Mouse (Mus musculus): ENCODE data around the gene Btbd16. TPM values are rescaled to one million over a fixed set of nuclear protein-coding genes. Genes with fewer than 3 reads are reported as not detected.

Btbd16 gene
- polyA plus RNA-seq (2014; fragmentation: Nextera tagmentation; extraction: Ambion mirVana) = not detected in 2 replicates

DNA sequence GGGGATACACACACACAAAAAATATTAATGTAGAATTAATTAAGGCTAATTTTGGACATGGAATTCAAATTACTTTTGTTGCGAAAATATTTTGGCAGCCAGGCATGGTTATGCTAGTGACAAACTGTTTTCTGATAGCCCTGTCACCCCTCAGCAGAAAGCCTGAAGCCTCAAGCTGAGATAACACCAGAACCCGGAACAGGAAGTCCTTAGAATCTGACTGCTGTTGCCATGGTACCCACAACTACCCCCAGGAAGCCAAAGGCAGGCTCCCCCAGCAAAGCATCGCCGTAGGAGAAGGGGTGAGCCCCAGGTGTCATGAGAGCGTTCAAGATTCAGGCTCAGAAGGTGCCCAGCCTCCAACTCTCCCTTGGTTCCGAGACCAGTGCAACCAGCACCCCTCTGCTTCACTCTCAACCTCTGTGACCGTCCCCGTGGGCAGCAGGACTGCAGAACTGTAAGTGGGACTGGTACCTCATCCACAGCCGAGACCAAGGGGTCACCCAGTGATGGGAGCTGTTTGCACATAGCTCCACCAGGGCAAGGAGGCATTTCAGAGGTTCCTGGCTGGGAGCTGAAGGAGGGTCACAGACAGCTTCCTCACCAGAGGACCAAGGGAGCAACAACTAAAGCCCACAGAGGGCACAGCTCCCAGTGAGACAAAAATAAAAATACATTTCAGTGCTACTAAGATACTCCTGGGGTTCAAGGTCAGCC lies at the start of gene Btbd16:
Btbd16 (plus strand) TSS at position 156 of the 717 bp plus-strand sequence.
- no peak for ATAC-seq (replicated peaks; ENCODE audit: insufficient number of reproducible peaks, low FRiP score, low TSS enrichment, low read depth)
- Histone ChIP-seq H3K36me3 (replicated peaks; ENCODE audit: control insufficient read depth, insufficient read depth, low read depth, low read length) (no peaks in the 10 kb centered on the region), H3K9me3 (replicated peaks; ENCODE audit: control insufficient read depth, low read length) (no peaks in the 10 kb centered on the region), H3K27ac (replicated peaks; ENCODE audit: low read depth, low read length) (no peak within 1 kb of the TSS), H3K4me3 (ENCODE audit: low read depth, low read length) (no peak within 1 kb of the TSS), H3K9ac (replicated peaks; ENCODE audit: low read length) (no peak within 1 kb of the TSS), H3K4me2 (ENCODE audit: low read depth, low read length) (no peak within 1 kb of the TSS), H3K4me1 (ENCODE audit: control insufficient read depth, insufficient read depth, low read length) (no peaks in the 10 kb centered on the region), H3K27me3 (ENCODE audit: control insufficient read depth, insufficient read depth, low read length) (no peaks in the 10 kb centered on the region)
- 57% methylated on average over 9 of the region's 9 CpGs for WGBS
- no peak for DNase-seq (ENCODE audit: low spot score)

GRCm38 (mm10) chr7:130726185-130726584 lies 47.7 kb upstream of the Btbd16 start:
- WGBS = 86% methylated on average over 3 of the region's 3 CpGs
- H3K4me1 ChIP-seq (ENCODE audit: control insufficient read depth, insufficient read depth, low read length) = no peaks in the 10 kb centered on the region
- no peak for DNase-seq (ENCODE audit: low spot score)
- no peaks in the 10 kb centered on the region for H3K9me3 ChIP-seq (replicated peaks; ENCODE audit: control insufficient read depth, low read length)
- H3K27ac ChIP-seq (replicated peaks; ENCODE audit: low read depth, low read length) = no peak overlapping the region
- H3K4me2 ChIP-seq (ENCODE audit: low read depth, low read length) = no peak overlapping the region
- no peak for ATAC-seq (replicated peaks; ENCODE audit: insufficient number of reproducible peaks, low FRiP score, low TSS enrichment, low read depth)
- no peak overlapping the region for H3K4me3 ChIP-seq (ENCODE audit: low read depth, low read length)
- no peaks in the 10 kb centered on the region; the same call in 1 of the 2 replicates for H3K36me3 ChIP-seq (replicated peaks; ENCODE audit: control insufficient read depth, insufficient read depth, low read depth, low read length)
- no peak overlapping the region for H3K9ac ChIP-seq (replicated peaks; ENCODE audit: low read length)
- H3K27me3 ChIP-seq (ENCODE audit: control insufficient read depth, insufficient read depth, low read length) = no peaks in the 10 kb centered on the region

DNA sequence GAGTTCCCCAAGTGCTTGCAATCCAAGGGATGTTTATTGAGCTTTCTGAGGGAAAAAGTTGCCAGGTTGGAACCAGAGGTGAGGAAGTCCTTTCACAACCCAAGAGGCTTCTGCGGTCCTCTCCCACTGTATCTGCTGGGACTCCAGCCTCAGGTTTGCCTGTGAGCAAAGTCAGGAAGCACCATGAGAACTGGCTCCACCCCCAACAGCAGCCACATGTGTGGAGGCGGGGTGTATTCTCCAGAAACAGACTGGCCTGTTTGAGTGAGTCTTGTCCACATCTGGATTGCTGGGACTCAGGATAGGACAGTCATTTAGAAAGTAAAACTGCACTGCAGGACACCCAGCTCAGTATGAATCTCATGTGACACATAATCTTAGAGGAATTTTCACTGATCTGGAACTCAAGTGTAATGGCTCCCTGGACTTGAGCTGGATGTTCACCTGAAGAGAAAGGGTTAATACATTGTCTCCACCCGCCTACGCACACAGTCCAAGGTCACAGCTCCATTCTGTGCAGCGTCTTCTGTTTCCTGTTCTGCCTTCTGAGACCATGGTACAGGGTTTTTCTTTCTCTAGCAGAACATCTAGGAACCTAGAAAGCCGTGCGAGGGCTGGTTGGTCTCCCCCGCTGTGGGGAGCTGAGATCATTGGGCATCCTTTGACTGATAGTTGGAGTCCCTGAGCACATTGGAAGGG lies 47.0 kb upstream of the Btbd16 start:
- Histone ChIP-seq H3K27ac (replicated peaks; ENCODE audit: low read depth, low read length) (no peak overlapping the region), H3K27me3 (ENCODE audit: control insufficient read depth, insufficient read depth, low read length) (no peaks in the 10 kb centered on the region), H3K9ac (replicated peaks; ENCODE audit: low read length) (no peak overlapping the region), H3K9me3 (replicated peaks; ENCODE audit: control insufficient read depth, low read length) (no peaks in the 10 kb centered on the region), H3K36me3 (replicated peaks; ENCODE audit: control insufficient read depth, insufficient read depth, low read depth, low read length) (no peaks in the 10 kb centered on the region; the same call in 1 of the 2 replicates), H3K4me3 (ENCODE audit: low read depth, low read length) (no peak overlapping the region), H3K4me1 (ENCODE audit: control insufficient read depth, insufficient read depth, low read length) (no peaks in the 10 kb centered on the region), H3K4me2 (ENCODE audit: low read depth, low read length) (no peak overlapping the region)
- ATAC-seq (replicated peaks; ENCODE audit: insufficient number of reproducible peaks, low FRiP score, low TSS enrichment, low read depth) = no peak
- WGBS = 59% methylated on average over 8 of the region's 8 CpGs
- no peak for DNase-seq (ENCODE audit: low spot score)

GRCm38 (mm10) chr7:130727560-130727959 lies 46.3 kb upstream of the Btbd16 start:
- no peak overlapping the region for H3K4me3 ChIP-seq (ENCODE audit: low read depth, low read length)
- DNase-seq (ENCODE audit: low spot score) (no peak), ATAC-seq (replicated peaks; ENCODE audit: insufficient number of reproducible peaks, low FRiP score, low TSS enrichment, low read depth) (no peak)
- no peak overlapping the region for H3K4me2 ChIP-seq (ENCODE audit: low read depth, low read length)
- WGBS = 93% methylated on average over 4 of the region's 4 CpGs
- no peaks in the 10 kb centered on the region for H3K4me1 ChIP-seq (ENCODE audit: control insufficient read depth, insufficient read depth, low read length)
- H3K27me3 ChIP-seq (ENCODE audit: control insufficient read depth, insufficient read depth, low read length) = no peaks in the 10 kb centered on the region
- H3K27ac ChIP-seq (replicated peaks; ENCODE audit: low read depth, low read length) = no peak overlapping the region
- no peaks in the 10 kb centered on the region; the same call in 1 of the 2 replicates for H3K36me3 ChIP-seq (replicated peaks; ENCODE audit: control insufficient read depth, insufficient read depth, low read depth, low read length)
- H3K9me3 ChIP-seq (replicated peaks; ENCODE audit: control insufficient read depth, low read length) = no peaks in the 10 kb centered on the region
- H3K9ac ChIP-seq (replicated peaks; ENCODE audit: low read length) = no peak overlapping the region

DNA sequence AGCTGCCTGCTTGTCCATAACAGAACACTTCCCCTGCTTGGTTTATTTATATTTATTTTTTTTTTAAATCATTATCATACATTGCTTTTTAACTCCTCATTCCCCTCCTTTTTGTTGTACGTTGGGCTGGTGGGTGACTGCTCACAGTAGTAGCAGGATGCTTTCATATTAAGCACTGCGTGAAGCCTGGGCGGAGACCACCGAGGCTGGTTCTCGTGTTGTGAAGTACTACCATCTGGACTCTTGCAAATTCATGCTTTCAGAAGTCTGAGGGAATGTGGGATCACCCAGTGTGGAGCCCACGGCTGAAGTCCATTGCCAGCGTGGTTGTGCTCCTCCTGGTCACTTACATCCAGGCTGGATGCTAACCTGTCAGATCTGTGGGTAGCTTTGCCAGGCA lies 42.1 kb upstream of the Btbd16 start:
- no peaks in the 10 kb centered on the region for H3K27me3 ChIP-seq (ENCODE audit: control insufficient read depth, insufficient read depth, low read length)
- no peak overlapping the region for H3K9ac ChIP-seq (replicated peaks; ENCODE audit: low read length)
- H3K4me3 ChIP-seq (ENCODE audit: low read depth, low read length) = no peak overlapping the region
- H3K4me1 ChIP-seq (ENCODE audit: control insufficient read depth, insufficient read depth, low read length) = no peaks in the 10 kb centered on the region
- H3K4me2 ChIP-seq (ENCODE audit: low read depth, low read length) = no peak overlapping the region
- no peaks in the 10 kb centered on the region for H3K9me3 ChIP-seq (replicated peaks; ENCODE audit: control insufficient read depth, low read length)
- 76% methylated on average over 7 of the region's 7 CpGs for WGBS
- ATAC-seq (replicated peaks; ENCODE audit: insufficient number of reproducible peaks, low FRiP score, low TSS enrichment, low read depth) (no peak), DNase-seq (ENCODE audit: low spot score) (no peak)
- no peak overlapping the region for H3K27ac ChIP-seq (replicated peaks; ENCODE audit: low read depth, low read length)
- no peaks in the 10 kb centered on the region; the same call in none of the 2 replicates for H3K36me3 ChIP-seq (replicated peaks; ENCODE audit: control insufficient read depth, insufficient read depth, low read depth, low read length)

GRCm38 (mm10) chr7:130732908-130733307 lies 41.0 kb upstream of the Btbd16 start:
- H3K9me3 ChIP-seq (replicated peaks; ENCODE audit: control insufficient read depth, low read length) = no peaks in the 10 kb centered on the region
- no peak overlapping the region for H3K9ac ChIP-seq (replicated peaks; ENCODE audit: low read length)
- H3K4me3 ChIP-seq (ENCODE audit: low read depth, low read length) = no peak overlapping the region
- H3K27me3 ChIP-seq (ENCODE audit: control insufficient read depth, insufficient read depth, low read length) = no peaks in the 10 kb centered on the region
- no peak for ATAC-seq (replicated peaks; ENCODE audit: insufficient number of reproducible peaks, low FRiP score, low TSS enrichment, low read depth)
- DNase-seq (ENCODE audit: low spot score) = no peak
- H3K27ac ChIP-seq (replicated peaks; ENCODE audit: low read depth, low read length) = no peak overlapping the region
- H3K36me3 ChIP-seq (replicated peaks; ENCODE audit: control insufficient read depth, insufficient read depth, low read depth, low read length) = peaks cover under 1% of the 10 kb centered on the region
- H3K4me2 ChIP-seq (ENCODE audit: low read depth, low read length) = no peak overlapping the region
- no peaks in the 10 kb centered on the region for H3K4me1 ChIP-seq (ENCODE audit: control insufficient read depth, insufficient read depth, low read length)
- 59% methylated on average over 6 of the region's 6 CpGs for WGBS

GRCm38 (mm10) chr7:130733423-130733822 lies 40.4 kb upstream of the Btbd16 start:
- Histone ChIP-seq H3K4me3 (ENCODE audit: low read depth, low read length) (no peak overlapping the region), H3K4me2 (ENCODE audit: low read depth, low read length) (no peak overlapping the region), H3K9me3 (replicated peaks; ENCODE audit: control insufficient read depth, low read length) (no peaks in the 10 kb centered on the region), H3K4me1 (ENCODE audit: control insufficient read depth, insufficient read depth, low read length) (no peaks in the 10 kb centered on the region), H3K9ac (replicated peaks; ENCODE audit: low read length) (no peak overlapping the region), H3K27me3 (ENCODE audit: control insufficient read depth, insufficient read depth, low read length) (no peaks in the 10 kb centered on the region), H3K36me3 (replicated peaks; ENCODE audit: control insufficient read depth, insufficient read depth, low read depth, low read length) (peaks cover 2% of the 10 kb centered on the region), H3K27ac (replicated peaks; ENCODE audit: low read depth, low read length) (no peak overlapping the region)
- DNase-seq (ENCODE audit: low spot score) (no peak), ATAC-seq (replicated peaks; ENCODE audit: insufficient number of reproducible peaks, low FRiP score, low TSS enrichment, low read depth) (peak; percentile 65; the same call in 1 of the 2 replicates)
- 93% methylated on average over 8 of the region's 8 CpGs for WGBS

GRCm38 (mm10) chr7:130734195-130734787 lies 39.6 kb upstream of the Btbd16 start:
- no peak overlapping the region for H3K4me3 ChIP-seq (ENCODE audit: low read depth, low read length)
- DNase-seq (ENCODE audit: low spot score) = no peak
- no peaks in the 10 kb centered on the region for H3K4me1 ChIP-seq (ENCODE audit: control insufficient read depth, insufficient read depth, low read length)
- H3K4me2 ChIP-seq (ENCODE audit: low read depth, low read length) = no peak overlapping the region
- no peak overlapping the region for H3K9ac ChIP-seq (replicated peaks; ENCODE audit: low read length)
- no peaks in the 10 kb centered on the region for H3K27me3 ChIP-seq (ENCODE audit: control insufficient read depth, insufficient read depth, low read length)
- ATAC-seq (replicated peaks; ENCODE audit: insufficient number of reproducible peaks, low FRiP score, low TSS enrichment, low read depth) = no peak
- H3K27ac ChIP-seq (replicated peaks; ENCODE audit: low read depth, low read length) = no peak overlapping the region
- no peaks in the 10 kb centered on the region for H3K9me3 ChIP-seq (replicated peaks; ENCODE audit: control insufficient read depth, low read length)
- H3K36me3 ChIP-seq (replicated peaks; ENCODE audit: control insufficient read depth, insufficient read depth, low read depth, low read length) = peaks cover 2% of the 10 kb centered on the region
- WGBS = 89% methylated on average over 2 of the region's 2 CpGs
